Mouse (Mus musculus) CH12.LX (cell line): Measurements from ENCODE around the gene Ctdspl. TPM values are rescaled to one million over a fixed set of nuclear protein-coding genes. Genes with fewer than 3 reads are reported as not detected.

ENCODE experiments used
- DNase-seq: peaks from one replicate; pipeline ENCODE4 v3.0.0-alpha.2; 2013; ENCODE audit errors: extremely low read depth
- H3K27ac ChIP-seq: 2 replicates; pipeline ENCODE4 v1.5.1; 2012; ENCODE audit warnings: low read depth, mild to moderate bottlenecking, control low read depth, moderate library complexity; ENCODE audit not compliant: insufficient read depth
- H3K27me3 ChIP-seq: replicated peaks from 2 replicates; pipeline ENCODE3; 2012; ENCODE audit warnings: inconsistent platforms
- H3K36me3 ChIP-seq, 2 experiments: replicated peaks in 1 of 2; 2 replicates each; pipeline versions ENCODE3 to v1.6.1; 2012; ENCODE audit warnings: inconsistent platforms in 1 of 2, low read length in 1 of 2, mild to moderate bottlenecking in 1 of 2, mixed read lengths in 1 of 2, moderate library complexity in 1 of 2; ENCODE audit not compliant: control insufficient read depth in 1 of 2, insufficient read depth in 1 of 2
- H3K4me1 ChIP-seq, 2 experiments: 2 replicates each; pipeline ENCODE4 v1.6.1; 2012; ENCODE audit warnings: inconsistent platforms in 1 of 2, moderate library complexity in 1 of 2; ENCODE audit not compliant: insufficient read depth in 2 of 2, control insufficient read depth in 1 of 2
- H3K4me2 ChIP-seq: 2 replicates; pipeline ENCODE4 v1.6.1; 2012; ENCODE audit warnings: low read depth, mild to moderate bottlenecking, control low read depth; ENCODE audit not compliant: poor library complexity, insufficient read depth, severe bottlenecking
- H3K4me3 ChIP-seq, 3 experiments: fragments of 150-350 bp in 1 of 3; sonication (generic) in 1 of 3; replicated peaks in 1 of 3; 2 replicates each; pipeline versions ENCODE3 to v1.5.1; 2011 to 2012; ENCODE audit warnings: low read depth in 2 of 3, low read length in 2 of 3, mild to moderate bottlenecking in 2 of 3, moderate library complexity in 2 of 3, control low read depth in 1 of 3, improper control_type of control experiment in 1 of 3, inconsistent platforms in 1 of 3, mixed read lengths in 1 of 3; ENCODE audit not compliant: poor library complexity in 1 of 3
- H3K79me2 ChIP-seq: replicated peaks from 2 replicates; pipeline ENCODE4 v1.6.1; 2012; ENCODE audit warnings: mild to moderate bottlenecking, moderate library complexity; ENCODE audit not compliant: control insufficient read depth, poor library complexity, insufficient read depth, severe bottlenecking; ENCODE audit errors: extremely low read depth
- H3K9ac ChIP-seq: 2 replicates; pipeline ENCODE4 v1.6.1; 2012; ENCODE audit warnings: low read depth, mild to moderate bottlenecking, control low read depth, moderate library complexity; ENCODE audit not compliant: insufficient read depth
- H3K9me3 ChIP-seq: replicated peaks from 2 replicates; pipeline ENCODE3; 2012; ENCODE audit warnings: low read length, inconsistent platforms, mixed read lengths
- CHD1 ChIP-seq: IDR thresholded peaks from 2 replicates; pipeline ENCODE4 v1.6.1; 2012; ENCODE audit warnings: low read depth, low read length, improper control_type of control experiment, inconsistent platforms
- CTCF ChIP-seq, 2 experiments: IDR thresholded peaks in 1 of 2; conservative IDR thresholded peaks in 1 of 2; 2 replicates each; pipeline ENCODE4 v1.5.1; 2011 to 2012; ENCODE audit warnings: low read depth in 2 of 2, low read length in 2 of 2, improper control_type of control experiment in 1 of 2, inconsistent platforms in 1 of 2, mild to moderate bottlenecking in 1 of 2, moderate library complexity in 1 of 2
- E2F4 ChIP-seq: IDR thresholded peaks from 2 replicates; pipeline ENCODE4 v1.6.1; 2011; ENCODE audit warnings: low read depth, low read length, improper control_type of control experiment; ENCODE audit not compliant: insufficient replicate concordance
- ELF1 ChIP-seq: IDR thresholded peaks from 2 replicates; pipeline ENCODE4 v1.6.1; 2014; ENCODE audit warnings: low read depth, mild to moderate bottlenecking, inconsistent platforms, low read length, improper control_type of control experiment
- IRF4 ChIP-seq: IDR thresholded peaks from 2 replicates; pipeline ENCODE4 v1.6.1; 2014; ENCODE audit warnings: low read depth, mild to moderate bottlenecking, inconsistent platforms, low read length, improper control_type of control experiment
- KAT2A ChIP-seq: IDR thresholded peaks from 2 replicates; pipeline ENCODE4 v1.6.1; 2012; ENCODE audit warnings: low read length, improper control_type of control experiment, inconsistent platforms; ENCODE audit not compliant: insufficient replicate concordance
- MAFK ChIP-seq: IDR thresholded peaks from 2 replicates; pipeline ENCODE4 v1.6.1; 2011; ENCODE audit warnings: low read length, improper control_type of control experiment; ENCODE audit not compliant: insufficient replicate concordance
- MAZ ChIP-seq: IDR thresholded peaks from 2 replicates; pipeline ENCODE4 v1.6.1; 2012; ENCODE audit warnings: low read depth, mild to moderate bottlenecking, inconsistent platforms, low read length, improper control_type of control experiment, moderate library complexity
- MXI1 ChIP-seq: IDR thresholded peaks from 2 replicates; pipeline ENCODE4 v1.6.1; 2011; ENCODE audit warnings: mild to moderate bottlenecking, low read depth, low read length, improper control_type of control experiment
- MYC ChIP-seq: IDR thresholded peaks from 2 replicates; pipeline ENCODE4 v1.6.1; 2011; ENCODE audit warnings: low read depth, mild to moderate bottlenecking, improper control_type of control experiment, low read length
- POLR2AphosphoS2 ChIP-seq: IDR thresholded peaks from 2 replicates; pipeline ENCODE4 v1.6.1; 2011; ENCODE audit warnings: low read depth, low read length, improper control_type of control experiment
- RAD21 ChIP-seq: IDR thresholded peaks from 2 replicates; pipeline ENCODE4 v1.6.1; 2011; ENCODE audit warnings: low read depth, mild to moderate bottlenecking, low read length, improper control_type of control experiment, moderate library complexity
- SIN3A ChIP-seq: IDR thresholded peaks from 2 replicates; pipeline ENCODE4 v1.6.1; 2012; ENCODE audit warnings: low read length, improper control_type of control experiment, inconsistent platforms
- SMC3 ChIP-seq: IDR thresholded peaks from 2 replicates; pipeline ENCODE4 v1.6.1; 2011; ENCODE audit warnings: low read depth, low read length, improper control_type of control experiment
- TBP ChIP-seq: conservative IDR thresholded peaks from 2 replicates; pipeline ENCODE4 v1.6.1; 2011; ENCODE audit warnings: low read depth, low read length, improper control_type of control experiment
- ZC3H11A ChIP-seq: IDR thresholded peaks from 2 replicates; pipeline ENCODE4 v1.6.1; 2012; ENCODE audit warnings: low read depth, mild to moderate bottlenecking, inconsistent platforms, low read length, improper control_type of control experiment
- ZMIZ1 ChIP-seq: IDR thresholded peaks from 2 replicates; pipeline ENCODE4 v1.6.1; 2012; ENCODE audit warnings: low read depth, mild to moderate bottlenecking, inconsistent platforms, low read length, improper control_type of control experiment
- ZNF384 ChIP-seq: IDR thresholded peaks from 2 replicates; pipeline ENCODE4 v1.6.1; 2012; ENCODE audit warnings: low read depth, low read length, improper control_type of control experiment, inconsistent platforms
- dilution Hi-C: fragments of 300-500 bp; cut with MboI; formaldehyde crosslinking; loops from 2 replicates; pipeline ENCODE4 v1.14.3; 2020; ENCODE audit warnings: low sequenced_read_pairs; ENCODE audit not compliant: extremely low pct_unique_long_range_greater_than_20kb, extremely low pct_ligation_motif_present
- in situ Hi-C: fragments of 300-500 bp; cut with MboI; formaldehyde crosslinking; loops from 3 replicates; pipeline ENCODE4 v1.14.3; 2019; ENCODE audit warnings: low sequenced_read_pairs, low pct_ligation_motif_present, low pct_unique_long_range_greater_than_20kb, mixed read lengths
- polyA plus RNA-seq: library from polyadenylated mRNA; unstranded; fragments of >175 nt; gene quantifications from 2 replicates; pipeline ENCODE4 v1.2.1, GENCODE M21; 2012; ENCODE audit warnings: low read depth; ENCODE audit not compliant: insufficient read length
- total RNA-seq, 2 experiments: library from RNA; depleted of rRNA; stranded (reverse); fragments of 300-350 nt in 1 of 2; fragments of >200 nt in 1 of 2; gene quantifications; 2 replicates each; pipeline ENCODE4 v1.2.3; 2012 to 2014

Ctdspl gene
- total and polyA plus RNA-seq, 3 experiments, result not detected

GRCm38 (mm10) chr9:118914589-118914988, 11.7 kb upstream of the Ctdspl start:
- no peaks in the 10 kb centered on the region for H3K79me2 ChIP-seq
- in situ Hi-C loops, result loop anchor here (10.0 to 25.0 kb wide), 2 partner anchors 150 to 327 kb away; no protein-coding TSS in a partner anchor
- no peaks in the 10 kb centered on the region for H3K4me1 ChIP-seq
- no peak for TF ChIP-seq RAD21
- H3K4me2 ChIP-seq, result no peak overlapping the region
- dilution Hi-C loops, result no loop called here
- H3K27ac ChIP-seq, result no peak overlapping the region
- no peak overlapping the region for H3K9ac ChIP-seq
- H3K36me3 ChIP-seq, result no peaks in the 10 kb centered on the region
- H3K4me3 ChIP-seq, result no peak overlapping the region
- DNase-seq, result no peak
- peaks cover 68% of the 10 kb centered on the region for H3K27me3 ChIP-seq
- H3K9me3 ChIP-seq, result peaks cover 5% of the 10 kb centered on the region

- H3K27ac ChIP-seq, result no peak overlapping the region
- H3K4me3 ChIP-seq, result no peak overlapping the region
- TF ChIP-seq SMC3, result peak; percentile 20; the same call in 1 of the 2 replicates
- no peak for TF ChIP-seq ZMIZ1
- no peak for TF ChIP-seq SIN3A
- peak; percentile 50 to 54 for TF ChIP-seq CTCF (conservative IDR thresholded peaks at IDR 0.05 in 1 of 2, IDR thresholded peaks at IDR 0.05 in 1 of 2; ENCODE audit: low read depth in 2 of 2, low read length in 2 of 2)
- no peak for TF ChIP-seq TBP
- no peak for TF ChIP-seq MAFK
- no peak for TF ChIP-seq ZC3H11A
- no peak for TF ChIP-seq ELF1
- no peak for TF ChIP-seq MAZ
- TF ChIP-seq IRF4, result no peak
- peak; percentile 46 for TF ChIP-seq RAD21
- TF ChIP-seq MYC, result no peak
- no peak for TF ChIP-seq POLR2AphosphoS2
- no peak for TF ChIP-seq KAT2A
- no peak for TF ChIP-seq ZNF384
- no peak for TF ChIP-seq E2F4
- TF ChIP-seq MXI1, result no peak
- TF ChIP-seq CHD1, result no peak
- H3K27me3 ChIP-seq, result peaks cover 74% of the 10 kb centered on the region
- no peak overlapping the region for H3K9ac ChIP-seq
- H3K79me2 ChIP-seq, result no peaks in the 10 kb centered on the region
- in situ Hi-C loops (loop anchor here (10.0 to 25.0 kb wide), 2 partner anchors 150 to 328 kb away; no protein-coding TSS in a partner anchor), dilution Hi-C loops (no loop called here)
- DNase-seq, result peak; percentile 27
- peaks cover 5% of the 10 kb centered on the region for H3K9me3 ChIP-seq
- no peak overlapping the region for H3K4me2 ChIP-seq
- no peaks in the 10 kb centered on the region for H3K36me3 ChIP-seq
- no peaks in the 10 kb centered on the region for H3K4me1 ChIP-seq
These were observed 11.0 kb upstream of the Ctdspl start for GRCm38 (mm10) chr9:118915290-118915689.
